Mouse (Mus musculus) heart, embryonic 15.5 days (tissue): Measurements from ENCODE around the gene Rnf157. TPM values are rescaled to one million over a fixed set of nuclear protein-coding genes. Genes with fewer than 3 reads are reported as not detected.

Source experiments
- polyA plus RNA-seq: library from polyadenylated mRNA; unstranded; fragments of >200 nt; fragmentation: Nextera tagmentation; extraction: Ambion mirVana; gene quantifications from 2 replicates; pipeline ENCODE4 v1.2.1, GENCODE M21; 2015

The Rnf157 gene
- polyA plus RNA-seq, 1 experiment from 2014 or later, result 7.1 TPM

Other genes starting within 250 kb of the Rnf157 start
- gene Fbf1, start 244.9 kb downstream of the Rnf157 start, polyA plus RNA-seq, result 19.8 and 26.0 TPM in 2 replicates
- gene Ten1, start 214.2 kb downstream of the Rnf157 start, polyA plus RNA-seq, result 73.2 and 75.7 TPM in 2 replicates
- 31.4 and 35.4 TPM in 2 replicates for gene Acox1, start 214.0 kb downstream of the Rnf157 start, polyA plus RNA-seq
- 0.71 and 1.6 TPM in 2 replicates for gene Evpl, start 175.0 kb downstream of the Rnf157 start, polyA plus RNA-seq
- 57.2 and 74.0 TPM in 2 replicates for gene Srp68, start 138.8 kb downstream of the Rnf157 start, polyA plus RNA-seq
- 0.19 and 0.20 TPM in 2 replicates for gene Galr2, start 132.1 kb downstream of the Rnf157 start, polyA plus RNA-seq
- gene Exoc7, start 105.8 kb downstream of the Rnf157 start, polyA plus RNA-seq, result 45.2 and 58.2 TPM in 2 replicates
- 0.89 and 2.6 TPM in 2 replicates for gene Foxj1, start 77.6 kb downstream of the Rnf157 start, polyA plus RNA-seq
- gene Ubald2, start 21.1 kb upstream of the Rnf157 start, polyA plus RNA-seq, result 29.3 and 32.5 TPM in 2 replicates
- 0.10 TPM in 1 of 2 replicates, not detected in the other for gene Qrich2, start 53.2 kb upstream of the Rnf157 start, polyA plus RNA-seq
- 81.7 and 98.2 TPM in 2 replicates for gene Prpsap1, start 81.2 kb upstream of the Rnf157 start, polyA plus RNA-seq
- gene Sphk1, start 117.9 kb upstream of the Rnf157 start, polyA plus RNA-seq, result 2.8 and 4.4 TPM in 2 replicates
- 14.4 and 20.7 TPM in 2 replicates for gene Ube2o, start 168.4 kb upstream of the Rnf157 start, polyA plus RNA-seq
- gene Aanat, start 173.4 kb upstream of the Rnf157 start, polyA plus RNA-seq, result not detected in 2 replicates
- gene Rhbdf2, start 214.0 kb upstream of the Rnf157 start, polyA plus RNA-seq, result 6.7 and 10.4 TPM in 2 replicates
- 1.3 and 1.4 TPM in 2 replicates for gene Prcd, start 240.5 kb upstream of the Rnf157 start, polyA plus RNA-seq
- 9.1 and 11.6 TPM in 2 replicates for gene Cygb, start 241.3 kb upstream of the Rnf157 start, polyA plus RNA-seq